Mouse (Mus musculus): ENCODE measurements around the gene Epb41l4b.

Epb41l4b gene

GRCm38 (mm10) chr4:57153068-57153835 lies 10.0 kb upstream of the Epb41l4b start:
- no peak for DNase-seq (ENCODE audit: low spot score)

- no peak for DNase-seq (ENCODE audit: low spot score)
Observed at GRCm38 (mm10) chr4:57148182-57148581, 4.9 kb upstream of the Epb41l4b start.

GRCm38 (mm10) chr4:57142374-57143025 lies 737 bp downstream of the Epb41l4b start:
- DNase-seq (ENCODE audit: low spot score): no peak

GRCm38 (mm10) chr4:57141908-57142361 lies 1.3 kb downstream of the Epb41l4b start:
- DNase-seq (ENCODE audit: low spot score): no peak

GRCm38 (mm10) chr4:57140992-57141717 lies 2.1 kb downstream of the Epb41l4b start:
- DNase-seq (ENCODE audit: low spot score): no peak

- no peak for DNase-seq (ENCODE audit: low spot score)
Observed at GRCm38 (mm10) chr4:57140200-57140799, 2.9 kb downstream of the Epb41l4b start.

GRCm38 (mm10) chr4:57139433-57139832 lies 3.8 kb downstream of the Epb41l4b start:
- DNase-seq (ENCODE audit: low spot score): no peak

GRCm38 (mm10) chr4:57138093-57138440 lies 5.2 kb downstream of the Epb41l4b start:
- no peak for DNase-seq (ENCODE audit: low spot score)

- no peak for DNase-seq (ENCODE audit: low spot score)
Observed at GRCm38 (mm10) chr4:57137371-57138092, 5.7 kb downstream of the Epb41l4b start.

- DNase-seq (ENCODE audit: low spot score): no peak
Observed at GRCm38 (mm10) chr4:57135431-57135830, 7.8 kb downstream of the Epb41l4b start.

- DNase-seq (ENCODE audit: low spot score): no peak
Observed at GRCm38 (mm10) chr4:57134554-57134953, 8.7 kb downstream of the Epb41l4b start.

GRCm38 (mm10) chr4:57131839-57132238 lies 11.4 kb downstream of the Epb41l4b start:
- no peak for DNase-seq (ENCODE audit: low spot score)

- no peak for DNase-seq (ENCODE audit: low spot score)
Observed at GRCm38 (mm10) chr4:57129718-57130515, 13.3 kb downstream of the Epb41l4b start.

GRCm38 (mm10) chr4:57123003-57123402 lies 20.2 kb downstream of the Epb41l4b start:
- no peak for DNase-seq (ENCODE audit: low spot score)

- DNase-seq (ENCODE audit: low spot score): no peak
Observed at GRCm38 (mm10) chr4:57122166-57122565, 21.1 kb downstream of the Epb41l4b start.

GRCm38 (mm10) chr4:57120563-57120962 lies 22.7 kb downstream of the Epb41l4b start:
- DNase-seq (ENCODE audit: low spot score): no peak

- DNase-seq (ENCODE audit: low spot score): no peak
Observed at GRCm38 (mm10) chr4:57119976-57120375, 23.3 kb downstream of the Epb41l4b start.

GRCm38 (mm10) chr4:57118883-57119282 lies 24.4 kb downstream of the Epb41l4b start:
- no peak for DNase-seq (ENCODE audit: low spot score)

GRCm38 (mm10) chr4:57116278-57116677 lies 27.0 kb downstream of the Epb41l4b start:
- DNase-seq (ENCODE audit: low spot score): no peak

GRCm38 (mm10) chr4:57114617-57115592 lies 28.3 kb downstream of the Epb41l4b start:
- DNase-seq (ENCODE audit: low spot score): no peak
